Mouse (Mus musculus): ENCODE data around the gene Gm5483. TPM values are rescaled to one million over a fixed set of nuclear protein-coding genes. Genes with fewer than 3 reads are reported as not detected.

Gm5483 gene
- polyA plus RNA-seq, 1 experiment from 2014 or later, result not detected

Other genes starting within 250 kb of the Gm5483 start
- gene Parp9, start 245.7 kb upstream of the Gm5483 start, polyA plus RNA-seq (2016; fragmentation: Nextera tagmentation; extraction: Ambion mirVana), result 1.5 and 2.5 TPM in 2 replicates
- 1.8 and 2.7 TPM in 2 replicates for gene Dtx3l, start 245.1 kb upstream of the Gm5483 start, polyA plus RNA-seq (2016; fragmentation: Nextera tagmentation; extraction: Ambion mirVana)
- 58.0 and 59.0 TPM in 2 replicates for gene Kpna1, start 205.5 kb upstream of the Gm5483 start, polyA plus RNA-seq (2016; fragmentation: Nextera tagmentation; extraction: Ambion mirVana)
- gene Wdr5b, start 143.0 kb upstream of the Gm5483 start, polyA plus RNA-seq (2016; fragmentation: Nextera tagmentation; extraction: Ambion mirVana), result 5.0 and 8.3 TPM in 2 replicates
- 353 and 424 TPM in 2 replicates for gene Fam162a, start 112.6 kb upstream of the Gm5483 start, polyA plus RNA-seq (2016; fragmentation: Nextera tagmentation; extraction: Ambion mirVana)
- gene Ccdc58, start 112.5 kb upstream of the Gm5483 start, polyA plus RNA-seq (2016; fragmentation: Nextera tagmentation; extraction: Ambion mirVana), result 107 and 125 TPM in 2 replicates
- 0.13 TPM in 1 of 2 replicates, not detected in the other for gene Csta1, start 53.0 kb upstream of the Gm5483 start, polyA plus RNA-seq (2016; fragmentation: Nextera tagmentation; extraction: Ambion mirVana)
- gene Stfa2l1, start 27.4 kb upstream of the Gm5483 start, polyA plus RNA-seq (2016; fragmentation: Nextera tagmentation; extraction: Ambion mirVana), result not detected in 2 replicates
- gene Gm5416, start 26.2 kb downstream of the Gm5483 start, polyA plus RNA-seq (2016; fragmentation: Nextera tagmentation; extraction: Ambion mirVana), result not detected in 2 replicates
- 0.49 TPM in 1 of 2 replicates, not detected in the other for gene 2010005H15Rik, start 37.3 kb downstream of the Gm5483 start, polyA plus RNA-seq (2016; fragmentation: Nextera tagmentation; extraction: Ambion mirVana)
- gene Stfa1, start 92.7 kb downstream of the Gm5483 start, polyA plus RNA-seq (2016; fragmentation: Nextera tagmentation; extraction: Ambion mirVana), result 0.35 and 1.7 TPM in 2 replicates
- gene BC117090, start 150.1 kb downstream of the Gm5483 start, polyA plus RNA-seq (2016; fragmentation: Nextera tagmentation; extraction: Ambion mirVana), result not detected in 2 replicates
- 0.38 TPM in 1 of 2 replicates, not detected in the other for gene BC100530, start 183.5 kb downstream of the Gm5483 start, polyA plus RNA-seq (2016; fragmentation: Nextera tagmentation; extraction: Ambion mirVana)
- gene Stfa2, start 224.2 kb downstream of the Gm5483 start, polyA plus RNA-seq (2016; fragmentation: Nextera tagmentation; extraction: Ambion mirVana), result not detected in 2 replicates